Mouse (Mus musculus) midbrain, embryonic 15.5 days (tissue): ENCODE measurements around the gene Fras1. TPM values are rescaled to one million over a fixed set of nuclear protein-coding genes. Genes with fewer than 3 reads are reported as not detected.

Experiments used
- ATAC-seq: fragments of 200-750 bp; cut with Nextera tagmentation; replicated peaks from 2 replicates; pipeline ENCODE4 v1.8.0; 2017; ENCODE audit warnings: moderate TSS enrichment
- H3K27ac ChIP-seq: fragments of 300-500 bp; sonication (generic); 2 replicates; pipeline ENCODE4 v1.5.1; 2015; ENCODE audit warnings: mild to moderate bottlenecking, inconsistent platforms
- H3K27me3 ChIP-seq: fragments of 300-500 bp; sonication (generic); replicated peaks from 2 replicates; pipeline ENCODE4 v1.6.1; 2015; ENCODE audit warnings: inconsistent platforms
- H3K36me3 ChIP-seq: fragments of 300-500 bp; sonication (generic); replicated peaks from 2 replicates; pipeline ENCODE4 v1.6.1; 2015; ENCODE audit warnings: inconsistent platforms
- H3K4me1 ChIP-seq: fragments of 300-500 bp; sonication (generic); 2 replicates; pipeline ENCODE4 v1.6.1; 2015; ENCODE audit warnings: inconsistent platforms
- H3K4me2 ChIP-seq: fragments of 300-500 bp; sonication (generic); 2 replicates; pipeline ENCODE4 v1.6.1; 2015; ENCODE audit warnings: inconsistent platforms, mild to moderate bottlenecking, moderate library complexity
- H3K4me3 ChIP-seq: fragments of 300-500 bp; sonication (generic); 2 replicates; pipeline ENCODE4 v1.5.1; 2015; ENCODE audit warnings: mild to moderate bottlenecking, inconsistent platforms
- H3K9ac ChIP-seq: fragments of 300-500 bp; sonication (generic); 2 replicates; pipeline ENCODE4 v1.6.1; 2015; ENCODE audit warnings: mild to moderate bottlenecking, inconsistent platforms
- H3K9me3 ChIP-seq: fragments of 300-500 bp; sonication (generic); 2 replicates; pipeline ENCODE4 v1.6.1; 2016; ENCODE audit warnings: inconsistent platforms
- WGBS: fragments of 180-500 bp; shearing (Covaris S2); methylation state at CpG from one replicate; pipeline ENCODE4 v1.1.7; 2015; ENCODE audit warnings: mixed read lengths; 5-methylcytosine and 5-hydroxymethylcytosine counted together
- polyA plus RNA-seq: library from polyadenylated mRNA; unstranded; fragments of >200 nt; fragmentation: Nextera tagmentation; extraction: Ambion mirVana; gene quantifications from 2 replicates; pipeline ENCODE4 v1.2.1, GENCODE M21; 2015

The Fras1 gene
- polyA plus RNA-seq, 1 experiment from 2014 or later, result 6.4 TPM

GRCm38 (mm10) chr5:96545994-96546393 is 172.2 kb downstream of the Fras1 start:
- no peak overlapping the region for H3K27ac ChIP-seq
- H3K9ac ChIP-seq, result no peak overlapping the region
- H3K9me3 ChIP-seq, result no peaks in the 10 kb centered on the region
- no peaks in the 10 kb centered on the region for H3K4me1 ChIP-seq
- no peak overlapping the region for H3K4me3 ChIP-seq
- ATAC-seq, result no peak
- H3K27me3 ChIP-seq, result no peaks in the 10 kb centered on the region
- WGBS, result 90% methylated on average over 5 of the region's 5 CpGs
- no peaks in the 10 kb centered on the region for H3K36me3 ChIP-seq
- no peak overlapping the region for H3K4me2 ChIP-seq

- Histone ChIP-seq H3K27me3 (no peaks in the 10 kb centered on the region), H3K9me3 (no peaks in the 10 kb centered on the region), H3K27ac (no peak overlapping the region), H3K4me2 (no peak overlapping the region), H3K36me3 (no peaks in the 10 kb centered on the region), H3K4me3 (no peak overlapping the region), H3K4me1 (peaks cover 12% of the 10 kb centered on the region), H3K9ac (no peak overlapping the region)
- 82% methylated on average over 12 of the region's 12 CpGs for WGBS
- ATAC-seq, result no peak
These were observed 181.4 kb downstream of the Fras1 start for GRCm38 (mm10) chr5:96554940-96555679.

GRCm38 (mm10) chr5:96558049-96558804 is 184.5 kb downstream of the Fras1 start:
- H3K36me3 ChIP-seq, result no peaks in the 10 kb centered on the region
- H3K27ac ChIP-seq, result peak overlapping the region; percentile 28; the same call in 1 of the 2 replicates
- peaks cover 12% of the 10 kb centered on the region for H3K4me1 ChIP-seq
- no peaks in the 10 kb centered on the region for H3K9me3 ChIP-seq
- H3K9ac ChIP-seq, result no peak overlapping the region
- no peak overlapping the region for H3K4me3 ChIP-seq
- no peaks in the 10 kb centered on the region for H3K27me3 ChIP-seq
- peak; percentile 66; the same call in 1 of the 2 replicates for ATAC-seq
- WGBS, result 19% methylated on average over 8 of the region's 8 CpGs
- H3K4me2 ChIP-seq, result no peak overlapping the region

GRCm38 (mm10) chr5:96574586-96574985 is 200.8 kb downstream of the Fras1 start:
- WGBS, result 53% methylated on average over 4 of the region's 4 CpGs
- no peak for ATAC-seq

GRCm38 (mm10) chr5:96578705-96579104 is 204.9 kb downstream of the Fras1 start:
- 72% methylated on average over 3 of the region's 3 CpGs for WGBS
- H3K4me1 ChIP-seq, result no peaks in the 10 kb centered on the region
- no peak overlapping the region for H3K27ac ChIP-seq
- H3K36me3 ChIP-seq, result no peaks in the 10 kb centered on the region
- no peak overlapping the region for H3K9ac ChIP-seq
- H3K9me3 ChIP-seq, result no peaks in the 10 kb centered on the region
- ATAC-seq, result no peak
- H3K4me3 ChIP-seq, result no peak overlapping the region
- H3K27me3 ChIP-seq, result no peaks in the 10 kb centered on the region
- H3K4me2 ChIP-seq, result no peak overlapping the region

More at GRCm38 (mm10) chr5:96574586-96574985, 200.8 kb downstream of the Fras1 start:
- Histone ChIP-seq H3K4me1 (no peaks in the 10 kb centered on the region), H3K9me3 (no peaks in the 10 kb centered on the region), H3K27ac (no peak overlapping the region), H3K9ac (no peak overlapping the region), H3K4me3 (no peak overlapping the region), H3K27me3 (no peaks in the 10 kb centered on the region), H3K36me3 (no peaks in the 10 kb centered on the region), H3K4me2 (no peak overlapping the region)

- Histone ChIP-seq H3K9ac (no peak overlapping the region), H3K36me3 (no peaks in the 10 kb centered on the region), H3K4me2 (no peak overlapping the region), H3K27me3 (no peaks in the 10 kb centered on the region), H3K9me3 (no peaks in the 10 kb centered on the region), H3K4me3 (no peak overlapping the region), H3K27ac (no peak overlapping the region), H3K4me1 (no peaks in the 10 kb centered on the region)
- 68% methylated on average over 5 of the region's 5 CpGs for WGBS
- ATAC-seq, result peak; percentile 56
These were observed 206.2 kb downstream of the Fras1 start for GRCm38 (mm10) chr5:96579938-96580337.

GRCm38 (mm10) chr5:96584730-96585129 is 211.0 kb downstream of the Fras1 start:
- no peaks in the 10 kb centered on the region for H3K9me3 ChIP-seq
- WGBS, result 82% methylated on average over 5 of the region's 5 CpGs
- H3K4me2 ChIP-seq, result no peak overlapping the region
- no peak overlapping the region for H3K4me3 ChIP-seq
- no peak for ATAC-seq
- H3K36me3 ChIP-seq, result no peaks in the 10 kb centered on the region
- no peaks in the 10 kb centered on the region for H3K27me3 ChIP-seq
- no peak overlapping the region for H3K9ac ChIP-seq
- H3K27ac ChIP-seq, result no peak overlapping the region
- H3K4me1 ChIP-seq, result no peaks in the 10 kb centered on the region

- Histone ChIP-seq H3K36me3 (no peaks in the 10 kb centered on the region), H3K9ac (no peak overlapping the region), H3K27me3 (no peaks in the 10 kb centered on the region), H3K4me1 (no peaks in the 10 kb centered on the region), H3K4me3 (no peak overlapping the region), H3K4me2 (no peak overlapping the region), H3K9me3 (no peaks in the 10 kb centered on the region), H3K27ac (no peak overlapping the region)
- no peak for ATAC-seq
- 96% methylated on average over 6 of the region's 6 CpGs for WGBS
These were observed 216.9 kb downstream of the Fras1 start for GRCm38 (mm10) chr5:96590621-96591020.

GRCm38 (mm10) chr5:96595793-96596192 is 222.0 kb downstream of the Fras1 start:
- Histone ChIP-seq H3K4me1 (no peaks in the 10 kb centered on the region), H3K9me3 (no peaks in the 10 kb centered on the region), H3K9ac (no peak overlapping the region), H3K27me3 (no peaks in the 10 kb centered on the region), H3K4me3 (no peak overlapping the region), H3K36me3 (no peaks in the 10 kb centered on the region), H3K4me2 (no peak overlapping the region), H3K27ac (no peak overlapping the region)
- 91% methylated on average over 5 of the region's 5 CpGs for WGBS
- no peak for ATAC-seq

GRCm38 (mm10) chr5:96603974-96604769 is 230.4 kb downstream of the Fras1 start:
- Histone ChIP-seq H3K4me3 (no peak overlapping the region), H3K4me2 (no peak overlapping the region), H3K4me1 (no peaks in the 10 kb centered on the region), H3K9me3 (no peaks in the 10 kb centered on the region), H3K27me3 (no peaks in the 10 kb centered on the region), H3K36me3 (no peaks in the 10 kb centered on the region), H3K27ac (no peak overlapping the region), H3K9ac (no peak overlapping the region)
- ATAC-seq, result peak; percentile 71
- WGBS, result 54% methylated on average over 7 of the region's 7 CpGs

- H3K27ac ChIP-seq, result no peak overlapping the region
- 91% methylated on average over 5 of the region's 5 CpGs for WGBS
- H3K36me3 ChIP-seq, result no peaks in the 10 kb centered on the region
- no peak overlapping the region for H3K4me3 ChIP-seq
- H3K9ac ChIP-seq, result no peak overlapping the region
- no peaks in the 10 kb centered on the region for H3K9me3 ChIP-seq
- no peaks in the 10 kb centered on the region for H3K4me1 ChIP-seq
- no peak overlapping the region for H3K4me2 ChIP-seq
- H3K27me3 ChIP-seq, result no peaks in the 10 kb centered on the region
- ATAC-seq, result no peak
These were observed 234.3 kb downstream of the Fras1 start for GRCm38 (mm10) chr5:96608036-96608435.

- no peak for ATAC-seq
- Histone ChIP-seq H3K4me1 (no peaks in the 10 kb centered on the region), H3K27ac (no peak overlapping the region), H3K4me2 (no peak overlapping the region), H3K4me3 (no peak overlapping the region), H3K27me3 (no peaks in the 10 kb centered on the region), H3K9me3 (no peaks in the 10 kb centered on the region), H3K9ac (no peak overlapping the region), H3K36me3 (no peaks in the 10 kb centered on the region)
- 86% methylated on average over 3 of the region's 3 CpGs for WGBS
These were observed 235.0 kb downstream of the Fras1 start for GRCm38 (mm10) chr5:96608581-96609280.
